Mouse (Mus musculus) embryonic facial prominence, embryonic 11.5 days (tissue): ENCODE data around the gene Cltc. TPM values are rescaled to one million over a fixed set of nuclear protein-coding genes. Genes with fewer than 3 reads are reported as not detected.

ENCODE experiments used
- ATAC-seq: fragments of 200-750 bp; cut with Nextera tagmentation; replicated peaks from 2 replicates; pipeline ENCODE4 v1.8.0; 2017; ENCODE audit warnings: low read depth; ENCODE audit not compliant: insufficient number of reproducible peaks, low FRiP score, low TSS enrichment
- DNase-seq: peaks from one replicate; pipeline ENCODE4 v3.0.0-alpha.2; 2015; ENCODE audit warnings: low spot score
- H3K27ac ChIP-seq: fragments of 300-500 bp; sonication (generic); replicated peaks from 2 replicates; pipeline ENCODE4 v1.5.1; 2014; ENCODE audit warnings: mild to moderate bottlenecking, low read depth, low read length, control low read depth
- H3K27me3 ChIP-seq: fragments of 300-500 bp; sonication (generic); 2 replicates; pipeline ENCODE4 v1.6.1; 2014; ENCODE audit warnings: mild to moderate bottlenecking, low read length, moderate library complexity, mixed read lengths; ENCODE audit not compliant: control insufficient read depth, insufficient read depth
- H3K36me3 ChIP-seq: fragments of 300-500 bp; sonication (generic); replicated peaks from 2 replicates; pipeline ENCODE4 v1.6.1; 2014; ENCODE audit warnings: low read depth, mild to moderate bottlenecking, low read length, moderate library complexity, mixed read lengths; ENCODE audit not compliant: control insufficient read depth, insufficient read depth
- H3K4me1 ChIP-seq: fragments of 300-500 bp; sonication (generic); 2 replicates; pipeline ENCODE4 v1.6.1; 2014; ENCODE audit warnings: low read length, mixed read lengths; ENCODE audit not compliant: control insufficient read depth, insufficient read depth
- H3K4me2 ChIP-seq: fragments of 300-500 bp; sonication (generic); 2 replicates; pipeline ENCODE4 v1.6.1; 2014; ENCODE audit warnings: low read depth, mild to moderate bottlenecking, control low read depth, low read length, moderate library complexity
- H3K4me3 ChIP-seq: fragments of 300-500 bp; sonication (generic); 2 replicates; pipeline ENCODE4 v1.5.1; 2014; ENCODE audit warnings: low read depth, low read length, control low read depth
- H3K9ac ChIP-seq: fragments of 300-500 bp; sonication (generic); replicated peaks from 2 replicates; pipeline ENCODE4 v1.6.1; 2014; ENCODE audit warnings: mild to moderate bottlenecking, control low read depth, low read length
- H3K9me3 ChIP-seq: fragments of 300-500 bp; sonication (generic); replicated peaks from 2 replicates; pipeline ENCODE4 v1.6.1; 2016; ENCODE audit warnings: mild to moderate bottlenecking, low read length, inconsistent platforms, mixed read lengths; ENCODE audit not compliant: control insufficient read depth
- WGBS: fragments of 180-500 bp; shearing (Covaris S2); extraction: QIAGEN DNeasy Blood & Tissue Kit; methylation state at CpG from one replicate; pipeline ENCODE4 v1.1.7; 2014; 5-methylcytosine and 5-hydroxymethylcytosine counted together
- polyA plus RNA-seq: library from polyadenylated mRNA; unstranded; fragments of >200 nt; fragmentation: Nextera tagmentation; extraction: Ambion mirVana; gene quantifications from 2 replicates; pipeline ENCODE4 v1.2.1, GENCODE M21; 2014

Gene Cltc
- polyA plus RNA-seq, 1 experiment from 2014 or later: 154 TPM

DNA sequence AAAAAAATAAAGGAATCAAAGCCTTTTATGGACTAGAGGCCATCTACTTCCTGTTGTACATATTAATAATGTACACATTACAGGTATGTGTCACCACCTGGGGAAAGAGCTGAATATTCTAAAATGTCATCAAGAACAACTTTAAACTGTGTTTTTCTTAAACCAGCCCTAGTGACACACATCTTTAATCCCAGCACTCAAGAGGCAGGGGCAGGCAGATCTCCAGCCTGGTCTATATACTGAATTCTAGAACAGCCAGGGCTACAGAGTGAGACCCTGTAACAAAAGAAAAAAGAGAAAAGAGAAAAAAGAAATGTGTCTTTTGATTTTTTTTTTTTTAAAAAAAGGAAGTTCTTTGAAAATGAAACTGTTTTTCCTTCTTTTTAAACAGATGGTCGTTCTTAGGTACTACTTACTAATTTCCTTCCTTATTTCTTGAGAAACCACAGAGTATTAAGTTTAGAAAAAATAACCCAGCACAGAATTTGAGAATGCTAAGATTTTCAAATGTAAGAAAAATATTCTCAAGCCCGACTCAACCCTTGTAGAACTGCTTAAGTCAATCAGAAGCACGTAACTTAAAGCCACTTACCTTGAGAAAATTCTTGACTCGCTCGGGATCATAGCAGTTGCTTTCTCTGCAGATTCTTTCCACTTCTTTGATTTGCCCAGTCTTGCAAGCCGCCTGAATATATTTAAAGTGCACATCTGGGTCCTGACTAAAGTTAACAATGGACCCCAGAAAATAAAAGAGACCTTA is 39.9 kb downstream of the Cltc start:
- WGBS: 91% methylated on average over 6 of the region's 6 CpGs
- no peak overlapping the region for H3K27ac ChIP-seq

DNA sequence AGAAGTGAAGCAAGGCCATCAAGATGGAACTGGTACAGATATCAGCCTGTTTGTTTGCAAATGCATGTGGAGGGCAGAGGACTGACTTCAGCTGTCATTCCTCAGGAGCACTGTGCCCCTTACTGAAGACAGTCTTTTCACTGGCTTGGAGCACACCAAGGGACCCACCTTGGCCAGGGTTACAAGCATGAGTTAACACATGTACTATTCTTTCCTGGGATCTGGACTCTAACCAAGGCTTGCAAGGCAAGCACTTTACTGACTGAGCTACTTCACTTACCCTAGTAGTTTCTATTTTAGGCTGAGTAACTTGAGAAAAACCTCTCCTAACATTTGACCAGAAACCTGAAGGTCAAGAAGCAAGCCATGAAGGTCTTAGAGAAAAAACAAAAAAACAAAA is 42.8 kb downstream of the Cltc start:
- Histone ChIP-seq H3K27me3 (no peaks in the 10 kb centered on the region), H3K9me3 (no peaks in the 10 kb centered on the region), H3K9ac (no peak overlapping the region), H3K4me2 (no peak overlapping the region), H3K4me3 (no peak overlapping the region), H3K4me1 (no peaks in the 10 kb centered on the region), H3K36me3 (peaks cover 7% of the 10 kb centered on the region), H3K27ac (no peak overlapping the region)
- ATAC-seq (no peak), DNase-seq (no peak)

More for the DNA sequence above, 39.9 kb downstream of the Cltc start:
- H3K27me3 ChIP-seq: no peaks in the 10 kb centered on the region
- no peak overlapping the region for H3K9ac ChIP-seq
- ATAC-seq (no peak), DNase-seq (no peak)
- H3K4me3 ChIP-seq: no peak overlapping the region
- no peaks in the 10 kb centered on the region for H3K4me1 ChIP-seq
- H3K36me3 ChIP-seq: peaks cover 13% of the 10 kb centered on the region
- H3K4me2 ChIP-seq: no peak overlapping the region
- no peaks in the 10 kb centered on the region for H3K9me3 ChIP-seq

DNA sequence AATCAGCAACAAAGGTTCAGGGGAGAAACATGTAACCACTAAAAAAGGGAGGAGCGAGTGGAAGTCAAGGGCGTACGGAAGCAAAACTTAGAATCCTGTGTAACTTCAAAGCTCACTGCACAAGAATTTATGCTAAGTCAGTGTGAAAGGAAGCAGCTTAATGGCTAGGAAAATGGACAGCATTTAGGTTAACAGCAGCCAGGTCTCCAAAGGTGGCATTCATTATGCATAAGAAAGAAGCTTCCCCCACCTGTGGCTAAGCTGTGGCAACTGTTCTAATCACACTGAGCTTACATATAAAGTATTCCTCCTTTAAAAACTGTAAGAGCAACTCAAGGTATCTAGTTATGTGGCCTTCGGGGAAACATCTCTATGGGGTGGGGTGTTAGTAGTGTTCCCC is 56.2 kb downstream of the Cltc start:
- 96% methylated on average over 4 of the region's 4 CpGs for WGBS
- Histone ChIP-seq H3K4me2 (no peak overlapping the region), H3K27ac (no peak overlapping the region), H3K4me1 (no peaks in the 10 kb centered on the region), H3K4me3 (no peak overlapping the region), H3K9ac (no peak overlapping the region), H3K27me3 (no peaks in the 10 kb centered on the region), H3K9me3 (no peaks in the 10 kb centered on the region), H3K36me3 (peaks cover 6% of the 10 kb centered on the region)
- no peak for DNase-seq
- ATAC-seq: no peak

DNA sequence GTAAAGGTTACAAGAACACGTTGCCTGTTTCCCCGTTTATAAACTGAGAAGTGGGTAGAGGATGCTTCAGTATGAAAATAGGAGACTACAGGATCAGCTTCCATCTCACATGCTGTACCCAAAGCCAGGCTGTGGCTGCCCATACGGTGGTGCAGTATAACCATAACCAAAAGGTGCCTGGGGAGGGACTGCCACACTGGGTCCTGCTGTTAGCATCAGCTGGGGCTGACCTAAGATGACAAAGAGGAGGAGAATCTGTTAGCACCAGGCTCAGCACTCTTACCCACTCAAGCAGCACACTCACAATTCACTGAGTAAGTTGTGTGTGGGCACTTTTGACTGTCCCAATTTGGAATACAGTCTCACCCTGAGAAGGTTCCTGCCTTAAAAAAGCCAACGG is 61.9 kb downstream of the Cltc start:
- Histone ChIP-seq H3K9me3 (no peaks in the 10 kb centered on the region), H3K4me3 (no peak overlapping the region), H3K4me2 (no peak overlapping the region), H3K9ac (no peak overlapping the region), H3K27ac (no peak overlapping the region), H3K36me3 (peaks cover 9% of the 10 kb centered on the region), H3K4me1 (no peaks in the 10 kb centered on the region), H3K27me3 (no peaks in the 10 kb centered on the region)
- DNase-seq (no peak), ATAC-seq (no peak)
- WGBS: 85% methylated on average over 4 of the region's 4 CpGs

DNA sequence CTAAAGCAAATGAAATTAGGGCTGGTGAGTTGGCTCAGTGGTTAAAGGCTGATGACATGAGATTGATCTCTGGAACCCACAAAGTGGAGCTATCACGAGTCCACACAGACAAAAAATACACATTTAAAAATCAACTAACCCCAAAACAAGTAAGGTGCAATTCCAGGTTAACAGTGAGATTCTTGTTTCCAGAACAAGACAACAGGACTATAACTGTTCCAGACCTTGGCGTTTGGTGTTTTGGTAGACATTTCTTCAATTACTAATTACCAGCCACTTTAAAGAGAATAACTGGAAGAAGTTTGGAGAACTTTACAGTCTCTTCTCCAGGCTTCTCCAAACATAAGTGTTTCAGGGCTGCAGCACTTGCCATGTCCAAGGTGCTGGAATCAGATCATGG is 64.8 kb downstream of the Cltc start:
- no peak overlapping the region for H3K4me3 ChIP-seq
- peaks cover 15% of the 10 kb centered on the region for H3K36me3 ChIP-seq
- H3K4me2 ChIP-seq: no peak overlapping the region
- H3K9ac ChIP-seq: no peak overlapping the region
- ATAC-seq (no peak), DNase-seq (no peak)
- WGBS: 90% methylated on average over 2 of the region's 2 CpGs
- no peaks in the 10 kb centered on the region for H3K27me3 ChIP-seq
- H3K9me3 ChIP-seq: no peaks in the 10 kb centered on the region
- H3K4me1 ChIP-seq: no peaks in the 10 kb centered on the region
- no peak overlapping the region for H3K27ac ChIP-seq

DNA sequence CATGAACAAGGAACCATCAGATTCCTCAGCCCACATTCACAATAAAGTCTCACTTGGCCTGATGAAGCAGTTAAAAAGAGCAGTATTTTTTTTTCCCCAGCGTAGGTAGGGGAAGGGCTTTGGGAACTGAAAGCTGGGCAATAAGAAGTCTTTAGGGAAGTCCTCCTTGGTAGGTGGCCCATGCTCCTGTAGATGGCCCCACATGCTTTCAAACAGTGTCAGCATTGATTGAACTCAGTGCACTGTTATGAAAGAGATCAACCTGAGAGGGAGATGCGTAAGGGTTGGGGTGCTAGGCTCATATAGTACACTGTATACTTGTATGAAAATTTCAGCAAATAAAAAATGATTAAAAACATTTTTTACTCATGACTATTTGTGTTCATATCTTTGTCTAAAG is 65.4 kb downstream of the Cltc start:
- DNase-seq: no peak
- Histone ChIP-seq H3K36me3 (peaks cover 15% of the 10 kb centered on the region), H3K9me3 (no peaks in the 10 kb centered on the region), H3K9ac (no peak overlapping the region), H3K27me3 (no peaks in the 10 kb centered on the region), H3K4me2 (no peak overlapping the region), H3K4me3 (no peak overlapping the region), H3K4me1 (no peaks in the 10 kb centered on the region), H3K27ac (no peak overlapping the region)
- no peak for ATAC-seq
- WGBS: 88% methylated on average over 2 of the region's 2 CpGs

DNA sequence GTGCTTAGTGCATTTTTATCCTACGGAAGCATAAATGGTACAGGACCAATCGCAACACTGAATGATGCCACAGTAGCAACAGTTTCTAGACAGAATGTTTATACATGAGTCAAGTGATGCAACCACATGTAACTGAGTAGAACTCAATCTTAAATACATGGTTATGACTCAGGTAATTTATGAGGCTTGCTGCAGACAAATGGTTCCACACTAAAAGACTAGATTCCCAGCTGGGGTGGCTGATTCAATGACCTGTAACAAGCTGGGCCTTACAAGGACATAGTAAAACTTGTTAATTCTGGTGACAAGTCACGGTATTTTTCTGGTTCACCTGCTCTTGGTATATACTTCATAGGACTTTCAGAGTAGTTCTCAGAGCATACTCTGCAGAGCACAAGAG is 65.9 kb downstream of the Cltc start:
- Histone ChIP-seq H3K4me2 (no peak overlapping the region), H3K4me1 (no peaks in the 10 kb centered on the region), H3K27ac (no peak overlapping the region), H3K4me3 (no peak overlapping the region), H3K27me3 (no peaks in the 10 kb centered on the region), H3K9me3 (no peaks in the 10 kb centered on the region), H3K36me3 (peaks cover 15% of the 10 kb centered on the region), H3K9ac (no peak overlapping the region)
- ATAC-seq (no peak), DNase-seq (no peak)
- WGBS: 95% methylated on average over 3 of the region's 3 CpGs

DNA sequence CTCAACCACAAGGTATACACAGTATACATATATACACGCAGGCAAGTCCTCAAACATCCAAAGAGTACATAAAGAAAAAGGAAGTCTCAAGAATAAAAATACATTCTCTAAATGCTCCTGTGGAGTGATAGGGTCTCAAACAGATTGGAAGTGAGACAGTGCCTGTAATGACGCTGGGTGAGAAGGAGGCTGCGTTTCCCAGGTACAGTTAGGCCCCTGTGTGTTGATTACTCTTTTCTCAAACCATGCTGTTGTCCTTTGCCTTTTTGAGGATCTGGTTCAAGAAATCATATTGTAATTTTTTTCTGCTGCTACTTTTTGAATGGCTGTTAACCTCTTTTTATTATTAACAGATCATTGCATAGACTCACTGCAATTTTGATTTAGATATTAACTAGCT is 67.0 kb downstream of the Cltc start:
- H3K36me3 ChIP-seq: peaks cover 12% of the 10 kb centered on the region

More for the DNA sequence above, 67.0 kb downstream of the Cltc start:
- H3K9ac ChIP-seq: no peak overlapping the region
- ATAC-seq: no peak
- no peaks in the 10 kb centered on the region for H3K4me1 ChIP-seq
- WGBS: 92% methylated on average over 3 of the region's 3 CpGs
- H3K4me3 ChIP-seq: no peak overlapping the region
- H3K9me3 ChIP-seq: no peaks in the 10 kb centered on the region
- no peak for DNase-seq
- H3K4me2 ChIP-seq: no peak overlapping the region
- no peak overlapping the region for H3K27ac ChIP-seq
- no peaks in the 10 kb centered on the region for H3K27me3 ChIP-seq
